Mouse (Mus musculus) frontal cortex, adult 2 months (tissue): ENCODE data around the gene Adtrp. TPM values are rescaled to one million over a fixed set of nuclear protein-coding genes. Genes with fewer than 3 reads are reported as not detected.
A peak's percentile ranks its signal among the peaks of the same experiment; 100 is the strongest.

Source experiments
- DNase-seq, 2 experiments: peaks; one replicate each; pipeline ENCODE4 v3.0.0; 2022; ENCODE audit warnings: low spot score in 1 of 2; ENCODE audit errors: extremely low spot score in 1 of 2
- polyA plus RNA-seq: library from polyadenylated mRNA; depleted of rRNA; stranded (reverse); fragments of >200 nt; gene quantifications from 2 replicates; pipeline ENCODE4 v1.2.3, GENCODE M21; 2012; rRNA removed

Adtrp gene
- polyA plus RNA-seq = 0.32 and 0.40 TPM in 2 replicates

GRCm38 (mm10) chr13:41847516-41848126 lies at the start of gene Adtrp:
Gene Adtrp, minus strand, starts transcription at chr13:41847684.
- DNase-seq = no peak

GRCm38 (mm10) chr13:41892016-41892415 lies 44.5 kb upstream of the Adtrp start:
- peak in 1 of 2 experiments; percentile 27 for DNase-seq

- DNase-seq = no peak
These were observed 43.1 kb upstream of the Adtrp start for GRCm38 (mm10) chr13:41890618-41891017.

- no peak for DNase-seq
These were observed 42.7 kb upstream of the Adtrp start for GRCm38 (mm10) chr13:41890111-41890600.

- no peak for DNase-seq
These were observed 41.2 kb upstream of the Adtrp start for GRCm38 (mm10) chr13:41888644-41889043.

GRCm38 (mm10) chr13:41886120-41886519 lies 38.6 kb upstream of the Adtrp start:
- no peak for DNase-seq

GRCm38 (mm10) chr13:41883665-41884291 lies 36.3 kb upstream of the Adtrp start:
- DNase-seq = no peak

- DNase-seq = no peak
These were observed 33.7 kb upstream of the Adtrp start for GRCm38 (mm10) chr13:41881201-41881600.

GRCm38 (mm10) chr13:41880525-41880924 lies 33.0 kb upstream of the Adtrp start:
- DNase-seq = no peak

- DNase-seq = no peak
These were observed 25.2 kb upstream of the Adtrp start for GRCm38 (mm10) chr13:41872686-41873085.

GRCm38 (mm10) chr13:41872161-41872562 lies 24.7 kb upstream of the Adtrp start:
- no peak for DNase-seq

- DNase-seq = no peak
These were observed 20.0 kb upstream of the Adtrp start for GRCm38 (mm10) chr13:41867533-41867932.

GRCm38 (mm10) chr13:41865575-41865974 lies 18.1 kb upstream of the Adtrp start:
- DNase-seq = no peak

- no peak for DNase-seq
These were observed 17.6 kb upstream of the Adtrp start for GRCm38 (mm10) chr13:41865071-41865470.

- no peak for DNase-seq
These were observed 13.3 kb upstream of the Adtrp start for GRCm38 (mm10) chr13:41860603-41861405.

- no peak for DNase-seq
These were observed 8.0 kb upstream of the Adtrp start for GRCm38 (mm10) chr13:41855206-41856185.

GRCm38 (mm10) chr13:41850727-41851378 lies 3.4 kb upstream of the Adtrp start:
- no peak for DNase-seq

- no peak for DNase-seq
These were observed 968 bp downstream of the Adtrp start for GRCm38 (mm10) chr13:41846516-41846915.

- no peak for DNase-seq
These were observed 2.5 kb downstream of the Adtrp start for GRCm38 (mm10) chr13:41845013-41845412.

- no peak for DNase-seq
These were observed 3.4 kb downstream of the Adtrp start for GRCm38 (mm10) chr13:41844071-41844470.
